Mouse (Mus musculus) heart, embryonic 12.5 days (tissue): ENCODE data around the gene Aqp12. TPM values are rescaled to one million over a fixed set of nuclear protein-coding genes. Genes with fewer than 3 reads are reported as not detected.

Experiments
- ATAC-seq: fragments of 200-750 bp; cut with Nextera tagmentation; 2 replicates; pipeline ENCODE4 v1.8.0; 2017; ENCODE audit warnings: moderate TSS enrichment, moderate library complexity; ENCODE audit not compliant: insufficient number of reproducible peaks, low FRiP score
- H3K27ac ChIP-seq: fragments of 300-500 bp; sonication (generic); 2 replicates; pipeline ENCODE4 v1.5.1; 2016; ENCODE audit warnings: mild to moderate bottlenecking, moderate library complexity; ENCODE audit not compliant: poor library complexity, severe bottlenecking
- H3K27me3 ChIP-seq: fragments of 300-500 bp; sonication (generic); replicated peaks from 2 replicates; pipeline ENCODE4 v1.6.1; 2016; ENCODE audit warnings: mild to moderate bottlenecking, moderate library complexity
- H3K36me3 ChIP-seq: fragments of 300-500 bp; sonication (generic); 2 replicates; pipeline ENCODE4 v1.6.1; 2016; ENCODE audit warnings: mild to moderate bottlenecking, moderate library complexity
- H3K4me1 ChIP-seq: fragments of 300-500 bp; sonication (generic); replicated peaks from 2 replicates; pipeline ENCODE4 v1.6.1; 2016; ENCODE audit warnings: mild to moderate bottlenecking
- H3K4me2 ChIP-seq: fragments of 300-500 bp; sonication (generic); 2 replicates; pipeline ENCODE4 v1.6.1; 2016; ENCODE audit warnings: mild to moderate bottlenecking, moderate library complexity
- H3K4me3 ChIP-seq: fragments of 300-500 bp; sonication (generic); 2 replicates; pipeline ENCODE4 v1.5.1; 2016; ENCODE audit warnings: mild to moderate bottlenecking
- H3K9ac ChIP-seq: fragments of 300-500 bp; sonication (generic); 2 replicates; pipeline ENCODE4 v1.6.1; 2016; ENCODE audit warnings: mild to moderate bottlenecking, moderate library complexity
- H3K9me3 ChIP-seq: fragments of 300-500 bp; sonication (generic); replicated peaks from 2 replicates; pipeline ENCODE4 v1.6.1; 2016; ENCODE audit warnings: mild to moderate bottlenecking, moderate library complexity
- WGBS: fragments of 180-500 bp; shearing (Covaris S2); methylation state at CpG from one replicate; pipeline ENCODE4 v1.1.7; 2016; 5-methylcytosine and 5-hydroxymethylcytosine counted together
- polyA plus RNA-seq: library from polyadenylated mRNA; unstranded; fragments of >200 nt; fragmentation: Nextera tagmentation; extraction: Ambion mirVana; gene quantifications from 2 replicates; pipeline ENCODE4 v1.2.1, GENCODE M21; 2016

The Aqp12 gene
- polyA plus RNA-seq, 1 experiment from 2014 or later: not detected

DNA sequence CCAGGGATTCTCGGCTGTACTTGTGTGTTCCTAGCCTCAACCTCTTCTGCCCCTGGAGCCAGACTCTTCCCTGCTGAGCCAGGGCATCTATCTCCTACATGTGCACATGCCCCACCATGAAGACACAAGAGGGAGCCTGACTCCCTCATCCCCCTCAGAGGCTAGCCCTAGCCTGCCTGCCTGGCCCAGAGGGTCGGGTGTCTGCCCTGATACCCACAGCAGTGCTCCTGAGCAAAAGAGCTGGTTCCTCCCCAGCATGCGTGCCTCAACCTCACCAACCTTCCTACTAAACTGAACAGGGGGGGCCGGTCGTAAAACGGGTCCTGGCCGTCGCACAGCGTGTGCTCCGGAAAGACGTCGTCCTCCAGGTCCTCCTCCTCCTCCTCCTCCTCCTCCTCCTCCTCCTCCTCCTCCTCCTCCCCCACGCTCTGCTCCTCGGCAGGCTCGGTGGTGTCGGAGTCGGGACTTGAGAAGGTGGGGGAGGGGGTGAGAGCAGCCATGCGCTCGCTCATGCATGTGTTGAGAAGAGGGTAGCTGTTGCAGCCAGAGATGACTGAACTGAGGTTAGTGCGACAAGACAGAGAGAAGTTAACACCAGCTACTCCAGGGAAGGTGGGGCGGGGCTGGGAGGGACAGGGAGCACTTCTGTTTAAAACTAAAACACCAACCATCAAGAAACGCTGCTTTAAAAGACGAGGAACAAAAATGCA, 45.1 kb downstream of the Aqp12 start:
- no peak for ATAC-seq
- 60% methylated on average over 18 of the region's 23 CpGs for WGBS
- peaks cover 3% of the 10 kb centered on the region; the same call in 1 of the 2 replicates for H3K36me3 ChIP-seq
- H3K9ac ChIP-seq: no peak overlapping the region
- H3K27ac ChIP-seq: no peak overlapping the region
- peaks cover 6% of the 10 kb centered on the region; the same call in 1 of the 2 replicates for H3K4me1 ChIP-seq
- H3K4me3 ChIP-seq: no peak overlapping the region
- peaks cover 37% of the 10 kb centered on the region for H3K27me3 ChIP-seq
- H3K9me3 ChIP-seq: no peaks in the 10 kb centered on the region
- H3K4me2 ChIP-seq: peak overlapping the region; percentile 13; the same call in 1 of the 2 replicates

Other genes starting within 250 kb of the Aqp12 start
- 67.2 and 70.3 TPM in 2 replicates for gene Gpc1, start 174.7 kb upstream of the Aqp12 start, polyA plus RNA-seq
- gene Ankmy1, start 103.4 kb upstream of the Aqp12 start, polyA plus RNA-seq: 0.17 and 0.18 TPM in 2 replicates
- 10.3 and 11.0 TPM in 2 replicates for gene Dusp28, start 99.4 kb upstream of the Aqp12 start, polyA plus RNA-seq
- gene Rnpepl1, start 95.6 kb upstream of the Aqp12 start, polyA plus RNA-seq: 37.2 and 38.9 TPM in 2 replicates
- 18.2 and 19.1 TPM in 2 replicates for gene Capn10, start 72.0 kb upstream of the Aqp12 start, polyA plus RNA-seq
- gene Gpr35, start 55.5 kb upstream of the Aqp12 start, polyA plus RNA-seq: 0.35 and 1.0 TPM in 2 replicates
- gene Kif1a, start 95.6 kb downstream of the Aqp12 start, polyA plus RNA-seq: 7.4 and 7.7 TPM in 2 replicates
- gene Agxt, start 128.9 kb downstream of the Aqp12 start, polyA plus RNA-seq: not detected in 2 replicates
- gene 2310007B03Rik, start 154.6 kb downstream of the Aqp12 start, polyA plus RNA-seq: not detected in 2 replicates
- 0.11 and 0.17 TPM in 2 replicates for gene Crocc2, start 162.4 kb downstream of the Aqp12 start, polyA plus RNA-seq
- gene Sned1, start 229.5 kb downstream of the Aqp12 start, polyA plus RNA-seq: 7.2 and 8.1 TPM in 2 replicates